ENCODE assay signal across 21 mouse cellular contexts in the genomic region with DNA sequence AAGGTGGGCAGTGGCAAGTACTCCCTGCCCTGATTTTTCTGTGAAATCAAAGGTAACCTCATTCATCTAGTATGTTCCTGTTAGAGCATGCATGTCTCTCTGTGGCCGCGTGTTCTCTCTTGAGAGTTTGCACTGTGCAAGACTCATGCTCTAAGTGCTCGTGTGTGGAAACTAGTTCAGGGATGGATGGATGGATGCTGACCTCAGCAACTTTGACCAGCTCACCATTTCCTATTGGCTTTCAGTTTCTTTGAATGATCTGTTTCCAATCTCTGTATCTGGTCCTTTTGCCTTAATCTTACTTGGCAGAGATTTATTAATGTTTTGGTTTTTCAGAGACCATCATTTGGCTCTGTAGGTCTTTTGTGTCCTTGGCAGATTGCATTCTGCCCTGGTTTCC. TPM values are rescaled to one million over a fixed set of nuclear protein-coding genes. Genes with fewer than 3 reads are reported as not detected.
"Had no signal": no experiment of that assay in that cellular context is flagged by ENCODE, and none has a peak within 500 bp of the region (broad histone marks: within the 10 kb centered on the region; RNA-seq: fewer than 3 reads in every experiment).

No protein-coding gene starts in this region.

- H3K9ac ChIP-seq: neural tube, embryonic 13.5 days; neural tube, embryonic 15.5 days; stomach, embryonic 15.5 days had no signal

- H3K4me2 ChIP-seq: neural tube, embryonic 13.5 days; neural tube, embryonic 15.5 days; stomach, embryonic 15.5 days had no signal

- H3K27me3 ChIP-seq: neural tube, embryonic 13.5 days; neural tube, embryonic 15.5 days; stomach, embryonic 15.5 days had no signal

- DNase-seq: retina, postnatal 1 day; right cerebral cortex, adult 18-20 months; right cerebral cortex, postnatal 14 days; right cerebral cortex, postnatal 25 days; right cerebral cortex, postnatal 4 days; spleen, adult 18-20 months; thymus, adult 18-20 months; thymus, adult 2 months; thymus, postnatal 14 days; thymus, postnatal 25 days; thymus, postnatal 36 days; thymus, postnatal 4 days had no signal

- H3K27ac ChIP-seq: neural tube, embryonic 13.5 days; neural tube, embryonic 15.5 days; stomach, embryonic 15.5 days; stomach, postnatal 0 days had no signal

- H3K9me3 ChIP-seq: neural tube, embryonic 13.5 days; neural tube, embryonic 15.5 days; stomach, embryonic 15.5 days had no signal

- H3K4me3 ChIP-seq: neural tube, embryonic 13.5 days; neural tube, embryonic 15.5 days; stomach, embryonic 15.5 days had no signal

RNA-seq across cellular contexts. Expression of gene Gm49325, which starts 23.2 kb away (rescaled TPM):
- total RNA-seq: neutrophil, adult 5-6 weeks had no signal
- polyA plus RNA-seq: small intestine, adult 2 months; spleen, adult 2 months; stomach, embryonic 14.5 days; testis, adult 2 months; thymus, adult 2 months had no signal

RNA-seq across cellular contexts. Expression of gene Tspear, which starts 57.2 kb away (rescaled TPM):
- total RNA-seq: neutrophil, adult 5-6 weeks had no signal
